Comparison of ENCODE assay signal across 19 mouse cellular contexts in genomic region chr19:28915602-28916250, GRCm38 (mm10). TPM values are rescaled to one million over a fixed set of nuclear protein-coding genes. Genes with fewer than 3 reads are reported as not detected.
DNase-seq lines count a peak whose midpoint lies in the region; ATAC-seq and TF ChIP-seq lines count a peak whose summit lies in the region.
"Had no signal": no experiment of that assay in that cellular context is flagged by ENCODE, and none has a peak within 500 bp of the region (broad histone marks: within the 10 kb centered on the region; RNA-seq: fewer than 3 reads in every experiment).

No protein-coding gene starts in this region.

- H3K27ac ChIP-seq in gastrocnemius, adult 2 months, result peak overlapping the region; percentile 55
- H3K27ac ChIP-seq in liver, embryonic 12.5 days, result no peak overlapping the region
- peak overlapping the region; percentile 93 for H3K27ac ChIP-seq in brown adipose tissue, adult 24 weeks (replicated peaks; ENCODE audit: low read depth, low read length)
- peak overlapping the region; percentile 67 for H3K27ac ChIP-seq in liver, postnatal 0 days (ENCODE audit: low read depth)
- no peak overlapping the region for H3K27ac ChIP-seq in thymus, adult 2 months (ENCODE audit: control insufficient read depth, insufficient read depth, low read length)
- H3K27ac ChIP-seq: forebrain, embryonic 12.5 days; hindbrain, embryonic 15.5 days; neural tube, embryonic 15.5 days had no signal

- no peaks in the 10 kb centered on the region for H3K9me3 ChIP-seq in liver, embryonic 12.5 days (replicated peaks)
- no peaks in the 10 kb centered on the region for H3K9me3 ChIP-seq in liver, postnatal 0 days (ENCODE audit: low read length)
- H3K9me3 ChIP-seq: forebrain, embryonic 12.5 days; hindbrain, embryonic 15.5 days; neural tube, embryonic 15.5 days had no signal

- intact Hi-C loops in gastrocnemius, adult 2 months (cut with DNase I), result no loop called here
- intact Hi-C loops in gastrocnemius, postnatal 14 days (cut with DNase I; ENCODE audit: low total_unique reads), result no loop called here
- intact Hi-C loops in heart, postnatal 10 days (cut with DNase I), result no loop called here

- peak; percentile 35; the same call in 1 of the 2 replicates for ATAC-seq in liver, embryonic 12.5 days
- no peak; the same call in 1 of the 2 replicates for ATAC-seq in liver, postnatal 0 days
- ATAC-seq: Patski had no signal

- TF ChIP-seq CTCF in gastrocnemius, adult 2 months (IDR thresholded peaks at IDR 0.05), result no peak
- no peak for TF ChIP-seq CTCF in liver, postnatal 0 days (IDR thresholded peaks at IDR 0.05; ENCODE audit: low read depth)
- TF ChIP-seq CTCF in thymus, adult 2 months (IDR thresholded peaks at IDR 0.05; ENCODE audit: borderline replicate concordance, control insufficient read depth, extremely low read depth, insufficient read depth, low read length, poor library complexity), result no peak

- TF ChIP-seq EP300 in liver, postnatal 0 days (IDR thresholded peaks at IDR 0.05; ENCODE audit: low read depth), result no peak

- no peak for TF ChIP-seq POLR2A in thymus, adult 2 months (IDR thresholded peaks at IDR 0.05; ENCODE audit: control insufficient read depth, extremely low read depth, insufficient read depth, low read length, poor library complexity)

- no peak for DNase-seq in gastrocnemius, adult 2 months
- no peak for DNase-seq in gastrocnemius, postnatal 14 days
- DNase-seq in liver, result no peak
- DNase-seq in liver, postnatal 0 days, result no peak
- no peak for DNase-seq in heart, postnatal 10 days
- DNase-seq in thymus, adult 2 months, result no peak
- DNase-seq: B cell, adult 2 months; cerebellum, adult 11-12 months; layer of hippocampus, postnatal 36 days; left cerebral cortex, postnatal 4 days; lung, adult 2 months; right cerebral cortex, adult 18-20 months had no signal

- H3K36me3 ChIP-seq in liver, embryonic 12.5 days, result no peaks in the 10 kb centered on the region
- no peaks in the 10 kb centered on the region for H3K36me3 ChIP-seq in liver, postnatal 0 days (replicated peaks; ENCODE audit: insufficient read depth, low read length)
- no peaks in the 10 kb centered on the region for H3K36me3 ChIP-seq in thymus, adult 2 months (ENCODE audit: control insufficient read depth, insufficient read depth, low read length)
- H3K36me3 ChIP-seq: forebrain, embryonic 12.5 days had no signal

- H3K4me3 ChIP-seq in gastrocnemius, adult 2 months, result no peak overlapping the region
- H3K4me3 ChIP-seq in liver, embryonic 12.5 days, result no peak overlapping the region
- H3K4me3 ChIP-seq in brown adipose tissue, adult 24 weeks (ENCODE audit: insufficient read depth, low read depth, low read length), result no peak overlapping the region
- no peak overlapping the region for H3K4me3 ChIP-seq in liver, postnatal 0 days (ENCODE audit: low read depth, low read length)
- no peak overlapping the region for H3K4me3 ChIP-seq in thymus, adult 2 months (ENCODE audit: control insufficient read depth, insufficient read depth, low read length)
- H3K4me3 ChIP-seq: forebrain, embryonic 12.5 days; hindbrain, embryonic 15.5 days; neural tube, embryonic 15.5 days had no signal

- no peaks in the 10 kb centered on the region; the same call in 1 of the 2 replicates for H3K4me1 ChIP-seq in liver, embryonic 12.5 days
- peaks cover 16% of the 10 kb centered on the region for H3K4me1 ChIP-seq in brown adipose tissue, adult 24 weeks (ENCODE audit: control insufficient read depth, insufficient read depth, insufficient read length, low read length)
- peaks cover 15% of the 10 kb centered on the region; the same call in 1 of the 2 replicates for H3K4me1 ChIP-seq in liver, postnatal 0 days (ENCODE audit: insufficient read depth)
- peaks cover 8% of the 10 kb centered on the region for H3K4me1 ChIP-seq in thymus, adult 2 months (replicated peaks; ENCODE audit: control insufficient read depth, insufficient read depth, low read length)
- H3K4me1 ChIP-seq: forebrain, embryonic 12.5 days; hindbrain, embryonic 15.5 days; neural tube, embryonic 15.5 days had no signal

- no peaks in the 10 kb centered on the region for H3K27me3 ChIP-seq in liver, embryonic 12.5 days (replicated peaks)
- H3K27me3 ChIP-seq in liver, postnatal 0 days (ENCODE audit: insufficient read depth, low read length), result no peaks in the 10 kb centered on the region
- no peaks in the 10 kb centered on the region for H3K27me3 ChIP-seq in thymus, adult 2 months (ENCODE audit: control insufficient read depth, insufficient read depth, low read length)
- H3K27me3 ChIP-seq: forebrain, embryonic 12.5 days; hindbrain, embryonic 15.5 days; neural tube, embryonic 15.5 days had no signal

- H3K4me2 ChIP-seq in liver, embryonic 12.5 days, result no peak overlapping the region
- no peak overlapping the region for H3K4me2 ChIP-seq in liver, postnatal 0 days (ENCODE audit: low read depth, low read length)
- H3K4me2 ChIP-seq: forebrain, embryonic 12.5 days; hindbrain, embryonic 15.5 days; neural tube, embryonic 15.5 days had no signal

- no peak overlapping the region for H3K9ac ChIP-seq in liver, embryonic 12.5 days
- H3K9ac ChIP-seq in liver, postnatal 0 days (replicated peaks), result no peak overlapping the region
- H3K9ac ChIP-seq: forebrain, embryonic 12.5 days; hindbrain, embryonic 15.5 days; neural tube, embryonic 15.5 days had no signal

- 50% methylated on average over 2 of the region's 2 CpGs for WGBS in liver, embryonic 12.5 days (ENCODE audit: insufficient replicate concordance)
- WGBS in liver, postnatal 0 days (ENCODE audit: insufficient replicate concordance), result 45% methylated on average over 2 of the region's 2 CpGs
- WGBS in thymus, adult 2 months, result 88% methylated on average over 2 of the region's 2 CpGs

RNA-seq across cellular contexts. Expression of gene Plpp6, which starts 48.0 kb away (rescaled TPM):
- 1 to 10 TPM; 1.8 to 1.9 TPM for total RNA-seq in gastrocnemius, adult 2 months (2021)
- total RNA-seq in gastrocnemius, postnatal 14 days (2021), result 1 to 10 TPM; 2.9 to 3.1 TPM
- polyA plus RNA-seq in liver, embryonic 12.5 days (2016; fragmentation: Nextera tagmentation; extraction: Ambion mirVana), result 2.7 and 3.1 TPM in 2 replicates
- polyA plus RNA-seq in brown adipose tissue, adult 24 weeks (2012; ENCODE audit: insufficient read depth, insufficient read length, missing spikeins), result 22.9 and 32.4 TPM in 2 replicates
- 4.7 and 5.7 TPM in 2 replicates for polyA plus RNA-seq in liver, postnatal 0 days (2015; fragmentation: Nextera tagmentation; extraction: Ambion mirVana)
- total RNA-seq in heart, postnatal 10 days (2021), result 1 to 10 TPM; 7.7 to 8.1 TPM
- 12.0 and 18.4 TPM in 2 replicates for polyA plus RNA-seq in thymus, adult 2 months (2012; rRNA removed)

RNA-seq across cellular contexts. Expression of gene 4430402I18Rik, which starts 51.9 kb away (rescaled TPM):
- 1 to 10 TPM; 2.1 to 2.6 TPM for total RNA-seq in gastrocnemius, adult 2 months (2021)
- total RNA-seq in gastrocnemius, postnatal 14 days (2021), result 1 to 10 TPM in 1 of 2 experiments, not detected in 1; 1.2 TPM
- 0.85 and 1.0 TPM in 2 replicates for polyA plus RNA-seq in liver, embryonic 12.5 days (2016; fragmentation: Nextera tagmentation; extraction: Ambion mirVana)
- 27.9 and 41.7 TPM in 2 replicates for polyA plus RNA-seq in brown adipose tissue, adult 24 weeks (2012; ENCODE audit: insufficient read depth, insufficient read length, missing spikeins)
- 8.1 and 10.9 TPM in 2 replicates for polyA plus RNA-seq in liver, postnatal 0 days (2015; fragmentation: Nextera tagmentation; extraction: Ambion mirVana)
- 10 to 100 TPM; 15.7 to 16.5 TPM for total RNA-seq in heart, postnatal 10 days (2021)
- polyA plus RNA-seq in thymus, adult 2 months (2012; rRNA removed), result 0.78 and 1.5 TPM in 2 replicates
- total RNA-seq: common myeloid progenitor, adult 5-6 weeks had no signal

Comparison
In these comparisons a context has a peak if more than half of its experiments do, and no peak if none do; other contexts are left out.
1. H3K27ac ChIP-seq: peak in gastrocnemius, adult 2 months (single experiment), brown adipose tissue, adult 24 weeks (single experiment) and liver, postnatal 0 days (single experiment); none in liver, embryonic 12.5 days (single experiment) and thymus, adult 2 months (single experiment).